Mouse (Mus musculus) ZHBTc4 (cell line): ENCODE measurements around the gene Ubqln1.

ENCODE experiments used
- DNase-seq: peaks from one replicate; pipeline ENCODE4 v3.0.0-alpha.2; 2011; ENCODE audit warnings: low read depth, low spot score

The Ubqln1 gene

DNA sequence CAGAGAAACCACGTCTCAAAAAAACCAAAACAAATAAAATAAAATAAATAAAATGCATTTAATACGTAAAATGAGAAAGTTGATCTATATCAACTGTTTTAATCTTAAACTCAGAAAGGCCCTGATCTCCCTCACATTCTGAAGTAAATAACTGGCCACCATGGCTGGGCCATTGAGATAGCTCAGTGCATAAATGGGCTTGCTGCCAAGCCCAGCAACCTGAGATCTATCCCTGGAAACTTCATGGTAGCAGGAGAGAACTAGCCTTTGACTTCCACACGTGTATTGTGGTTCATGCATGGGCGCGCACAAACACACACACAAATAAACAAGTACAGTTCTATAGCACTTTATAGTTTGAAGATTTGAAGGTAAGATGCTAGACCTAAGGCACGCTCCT is 14.1 kb downstream of the Ubqln1 start:
- DNase-seq: no peak

DNA sequence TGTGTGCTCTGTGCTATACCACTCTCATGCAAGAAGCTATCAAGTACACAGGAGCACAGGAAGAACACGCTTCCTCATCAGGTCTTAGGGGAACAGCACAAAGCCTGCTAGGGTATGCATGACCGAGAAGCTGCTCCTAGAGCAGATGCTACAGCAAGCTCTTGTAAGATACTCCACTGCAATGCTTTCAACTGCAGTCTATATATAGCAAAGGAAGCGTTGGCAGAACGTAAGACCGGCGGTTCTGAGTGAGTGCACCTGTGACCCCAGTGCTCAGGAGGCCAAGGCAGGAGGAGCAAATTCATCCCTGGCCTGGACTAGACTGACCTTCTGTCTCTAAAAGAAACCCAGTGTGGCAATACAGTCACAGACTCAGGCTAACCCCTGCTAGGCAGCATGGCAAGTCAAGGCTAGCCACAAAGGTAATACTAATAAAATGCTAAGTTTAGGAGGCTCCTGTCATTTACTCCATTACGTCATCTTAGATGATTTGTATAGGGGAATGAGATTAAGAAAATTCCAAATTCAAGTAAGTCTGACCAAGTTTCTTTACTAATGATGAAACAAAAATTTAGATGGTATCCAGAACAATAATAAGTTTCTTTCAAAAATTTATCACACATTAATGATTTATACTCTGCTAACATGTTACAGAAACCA is 17.3 kb downstream of the Ubqln1 start:
- no peak for DNase-seq

DNA sequence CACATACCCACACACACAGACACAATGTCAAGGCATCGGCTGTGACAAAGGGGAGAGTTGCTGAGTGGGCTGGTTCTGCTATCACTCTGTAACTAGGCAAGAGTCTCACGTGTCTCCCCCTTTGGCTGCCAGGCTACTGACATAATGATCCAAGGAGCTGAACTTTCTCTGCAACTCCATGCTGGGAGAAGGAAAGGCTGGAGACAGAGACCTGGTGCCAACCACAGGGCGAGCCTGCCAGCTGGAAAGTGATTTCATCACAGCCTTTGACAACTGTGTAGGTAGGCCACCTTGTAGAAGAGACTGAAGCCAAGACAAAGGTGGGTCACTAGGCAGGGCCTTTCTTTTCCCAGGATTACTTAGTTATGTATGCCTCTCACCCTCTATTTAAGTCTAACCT is 18.2 kb downstream of the Ubqln1 start:
- DNase-seq: no peak

DNA sequence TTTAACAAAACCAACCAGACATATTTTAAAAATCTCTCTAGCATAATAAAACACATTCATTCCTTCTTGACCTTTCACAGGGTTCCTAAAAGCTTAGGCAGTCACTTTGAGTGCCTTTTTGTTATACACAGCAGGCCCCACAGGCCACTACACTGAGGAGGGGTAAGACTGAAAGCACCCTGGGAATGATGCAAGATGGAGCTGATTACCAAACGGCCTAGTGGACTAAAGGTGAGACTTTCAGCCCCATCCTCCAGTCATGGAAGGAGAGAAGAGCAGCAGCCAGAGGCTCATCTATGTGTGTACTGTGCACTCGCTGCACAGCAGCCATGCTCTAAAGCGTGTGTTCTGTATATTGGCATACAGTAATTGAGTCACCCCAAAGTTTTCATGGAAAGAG is 20.5 kb downstream of the Ubqln1 start:
- no peak for DNase-seq

DNA sequence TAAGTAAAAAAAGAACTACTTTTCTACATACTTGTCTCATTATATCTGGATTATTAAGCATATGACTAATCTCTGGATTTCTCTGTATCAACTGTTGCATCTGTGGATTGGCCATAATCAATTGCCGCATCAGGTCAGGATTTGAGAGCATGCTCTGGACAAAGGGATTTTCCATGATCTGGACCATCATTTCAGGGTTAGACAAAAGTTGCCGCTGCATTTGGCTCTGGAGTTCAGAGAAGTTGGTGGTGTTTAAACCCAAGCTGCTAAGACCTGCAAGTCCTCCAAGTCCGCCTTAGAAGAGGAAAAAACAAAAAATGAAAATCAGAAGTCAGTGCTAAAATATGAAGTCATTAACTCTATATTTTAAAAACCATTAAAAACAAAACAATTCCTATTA is 22.2 kb downstream of the Ubqln1 start:
- no peak for DNase-seq

DNA sequence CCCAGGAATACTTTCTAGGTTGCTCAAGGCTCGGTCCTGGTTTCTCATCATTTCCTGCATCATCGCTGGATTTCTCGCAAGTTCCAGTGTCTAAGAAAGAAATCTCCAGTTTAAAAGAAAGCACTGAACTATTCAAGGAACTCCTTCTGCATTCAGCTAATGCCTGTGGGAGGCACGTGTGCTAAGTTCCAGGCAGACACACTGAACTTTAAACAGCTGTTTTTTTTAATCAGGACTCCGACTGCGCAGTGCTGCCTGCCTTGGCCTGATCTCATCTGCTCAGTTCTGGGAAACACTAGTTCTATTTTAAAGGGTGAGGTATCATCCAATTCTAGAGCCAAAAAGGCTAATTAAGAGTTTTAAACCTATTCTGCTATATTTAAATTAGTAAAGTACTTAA is 23.3 kb downstream of the Ubqln1 start:
- DNase-seq: no peak

DNA sequence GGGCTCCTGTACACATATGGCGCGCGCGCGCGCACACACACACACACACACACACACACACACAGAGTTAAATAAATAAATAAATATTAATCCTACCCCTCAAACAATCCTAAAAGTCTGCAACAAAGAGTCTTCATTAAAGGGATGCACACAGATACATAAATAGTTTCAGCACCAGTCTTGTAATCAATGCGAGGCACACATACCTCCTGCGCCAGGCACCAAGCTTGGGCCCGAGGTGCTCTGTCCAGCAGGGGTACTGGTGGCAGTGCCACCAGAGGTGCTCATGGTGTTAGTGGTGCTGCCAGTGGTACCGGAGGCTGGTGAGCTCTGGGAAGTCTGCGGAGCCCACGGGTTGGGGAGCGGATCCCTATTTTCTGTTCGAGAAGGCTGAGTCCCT is 23.9 kb downstream of the Ubqln1 start:
- DNase-seq: no peak

DNA sequence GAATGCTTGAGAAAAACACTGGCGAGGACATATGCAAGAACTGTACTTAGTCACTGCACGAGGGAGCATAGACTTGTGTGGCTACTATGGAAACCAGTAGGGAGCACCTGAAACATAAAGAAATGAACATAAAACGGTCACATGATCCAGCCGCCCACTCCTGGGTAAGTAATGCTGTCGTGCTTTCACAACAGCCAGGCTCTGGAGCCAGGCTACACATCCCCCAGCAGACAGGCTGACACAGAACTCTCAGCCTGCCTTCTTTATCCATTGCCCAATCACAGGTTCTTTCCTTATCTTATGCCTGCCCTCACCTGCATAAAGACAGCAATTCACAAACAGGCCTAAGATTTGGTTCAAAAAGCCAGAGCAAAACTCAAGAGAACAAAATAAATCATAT is 26.0 kb downstream of the Ubqln1 start:
- DNase-seq: no peak

DNA sequence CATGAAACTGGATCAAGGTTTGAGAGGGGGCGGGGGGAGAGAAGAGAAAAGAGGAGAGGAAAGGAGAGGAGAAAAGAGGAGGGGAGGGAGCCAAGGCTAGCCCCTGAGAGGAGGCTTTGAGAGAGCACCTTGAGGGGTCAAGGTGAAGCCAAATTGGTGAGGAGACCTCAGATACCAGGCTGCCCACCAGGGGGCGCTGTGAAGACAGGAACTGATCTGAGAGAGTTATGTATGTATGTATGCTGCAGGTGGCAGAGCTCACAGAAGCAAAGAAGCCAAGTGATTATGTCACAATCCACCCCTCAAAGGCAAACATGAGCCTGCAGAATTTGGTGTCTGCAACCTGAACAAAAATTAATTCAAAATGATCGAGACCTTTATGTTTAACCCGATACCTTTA is 27.0 kb downstream of the Ubqln1 start:
- DNase-seq: peak; percentile 88

DNA sequence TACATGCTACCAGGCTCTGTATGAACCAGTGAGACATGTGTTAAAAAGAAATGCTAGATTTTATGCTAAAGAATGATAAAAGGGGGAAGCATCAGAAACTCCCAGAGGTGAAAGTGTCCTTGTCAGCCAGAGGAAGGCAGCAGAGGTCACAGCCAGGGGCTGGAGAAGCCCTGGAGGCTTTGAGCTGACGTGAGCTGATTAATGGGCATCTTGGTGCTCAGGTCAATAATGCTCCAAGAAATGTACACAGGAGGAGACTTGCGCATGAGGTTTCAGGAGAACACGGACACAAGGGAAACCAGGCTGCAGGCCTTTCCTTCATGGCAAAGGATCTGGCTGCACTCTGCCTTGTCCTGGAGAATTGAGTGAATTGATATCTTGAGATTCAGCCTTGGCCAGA is 27.7 kb downstream of the Ubqln1 start:
- no peak for DNase-seq

DNA sequence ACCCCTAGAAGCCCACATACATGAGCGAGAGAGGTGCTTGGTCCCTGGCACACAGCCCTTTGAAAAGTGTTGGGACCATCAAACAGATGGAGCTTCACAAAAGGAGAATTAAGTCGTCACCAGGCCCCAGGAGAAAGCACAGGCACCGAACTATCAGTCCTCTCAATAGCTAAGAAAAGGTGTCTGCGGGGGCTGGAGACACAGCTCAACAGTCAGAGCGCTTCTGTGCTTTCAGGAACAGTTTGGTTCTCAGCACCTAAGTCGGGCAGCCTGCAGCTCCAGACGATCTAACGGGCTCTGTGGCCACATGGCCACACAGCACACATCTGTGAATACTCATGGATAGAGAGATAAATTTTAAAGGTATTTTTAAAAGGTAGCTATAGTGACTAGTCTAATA is 29.2 kb downstream of the Ubqln1 start:
- no peak for DNase-seq

DNA sequence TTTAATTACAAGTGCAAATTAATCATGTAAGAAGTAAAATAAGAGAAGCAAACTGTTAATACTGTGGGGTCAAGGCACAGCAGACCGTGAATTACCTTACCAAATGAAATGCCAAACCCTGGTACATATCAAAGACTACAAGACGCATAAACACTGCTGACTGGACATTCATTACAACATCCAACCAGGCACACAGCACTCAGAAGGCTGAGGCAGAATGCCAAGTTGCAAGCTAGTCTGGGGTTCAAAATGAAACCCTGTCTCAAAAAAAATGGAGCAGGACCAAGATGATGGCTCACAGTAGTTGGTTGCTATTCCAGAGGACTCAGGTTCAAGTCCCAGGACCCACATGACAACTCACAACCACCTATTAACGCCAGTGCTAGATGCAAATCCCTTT is 31.3 kb downstream of the Ubqln1 start:
- DNase-seq: no peak

DNA sequence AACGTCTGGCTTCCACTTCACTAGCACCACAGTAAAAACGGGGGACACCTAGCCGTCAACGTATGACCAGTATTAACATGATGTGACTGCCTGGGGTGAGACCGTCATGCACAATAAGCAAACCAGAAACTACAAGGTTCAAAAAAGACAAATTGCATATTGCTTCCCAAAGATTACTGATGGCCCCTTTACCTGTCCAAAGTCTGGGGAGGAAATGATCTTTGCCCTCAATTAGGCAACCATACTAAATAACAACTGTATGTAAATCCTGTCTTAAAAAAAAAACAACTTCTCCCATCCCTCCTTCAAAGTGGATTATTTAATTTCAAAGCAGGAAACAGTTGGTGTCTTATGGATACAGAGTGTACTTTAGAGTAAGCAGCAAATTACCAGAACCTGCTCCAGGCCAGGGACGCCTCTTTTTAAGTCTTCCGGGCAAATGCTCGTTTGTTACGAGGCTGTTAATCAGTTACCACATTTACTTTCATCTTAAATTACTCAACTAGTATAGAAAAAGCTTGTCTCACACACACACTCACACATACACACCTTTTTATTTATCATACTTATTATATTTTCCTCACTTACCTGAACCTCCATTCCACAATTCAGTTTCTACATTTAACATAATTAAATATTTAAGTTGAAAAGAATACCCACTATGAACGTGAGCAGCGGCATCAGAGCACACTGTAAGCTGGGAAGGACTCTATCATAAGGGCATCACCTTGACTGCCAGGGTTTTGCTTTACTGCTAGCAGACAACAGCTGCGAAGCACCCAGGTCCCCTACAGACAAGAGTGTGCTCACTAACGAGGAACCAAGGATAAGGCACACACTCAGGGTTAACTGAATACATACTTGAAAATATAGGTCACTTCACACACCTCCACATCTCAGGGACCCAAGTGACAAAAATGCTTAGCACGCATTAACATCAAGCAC is 33.6 kb downstream of the Ubqln1 start:
- no peak for DNase-seq

DNA sequence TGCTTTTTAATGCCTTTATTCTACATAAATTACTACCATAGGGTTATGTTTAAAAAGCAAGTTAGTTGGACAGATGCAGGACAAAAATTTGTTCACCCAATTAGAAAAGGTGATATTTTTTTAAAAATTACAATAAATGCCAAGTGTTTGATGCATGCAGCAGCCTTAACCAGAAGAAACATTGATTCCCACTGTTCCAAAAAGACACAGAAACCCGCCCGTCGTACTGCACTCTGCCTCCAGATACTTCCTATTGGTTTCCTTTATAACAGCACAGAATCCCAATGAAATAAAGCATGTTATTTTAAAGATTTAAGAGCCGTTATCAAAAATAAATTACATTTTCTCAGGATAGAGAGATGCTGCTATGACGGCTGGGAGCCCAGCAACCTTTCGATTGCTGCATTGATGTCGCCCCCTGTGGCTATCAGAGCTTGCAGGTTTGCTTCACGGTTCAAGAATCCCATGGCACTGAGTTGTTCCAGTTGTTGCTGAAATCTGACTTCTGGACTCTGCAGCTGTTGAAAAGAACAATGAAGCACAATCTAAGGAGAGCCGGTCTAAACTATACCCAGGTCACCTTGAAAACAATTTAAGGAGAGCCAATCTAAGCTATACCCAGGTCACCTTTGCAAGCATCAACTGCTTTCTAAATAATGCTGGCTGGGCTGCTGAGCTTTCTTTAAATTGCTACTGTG is 37.8 kb downstream of the Ubqln1 start:
- peak; percentile 78 for DNase-seq

DNA sequence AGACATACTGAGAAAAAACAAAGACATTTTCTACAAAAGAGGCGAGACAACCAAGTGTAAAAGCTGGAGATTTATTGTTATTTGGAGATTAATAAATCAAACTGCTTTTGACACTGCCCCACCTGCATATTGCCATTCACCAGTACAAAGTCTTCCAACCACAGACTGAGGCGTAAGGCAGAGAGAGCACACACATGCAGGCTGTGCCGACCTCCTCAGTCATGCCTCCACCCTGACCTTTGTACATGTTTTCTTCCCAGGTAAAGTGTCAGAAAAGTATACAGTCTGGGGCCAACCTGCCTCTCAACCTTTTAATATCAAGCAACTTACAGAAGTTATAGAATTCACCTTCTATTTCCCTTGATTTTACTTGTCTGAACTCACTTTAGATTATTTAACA is 39.3 kb downstream of the Ubqln1 start:
- no peak for DNase-seq

DNA sequence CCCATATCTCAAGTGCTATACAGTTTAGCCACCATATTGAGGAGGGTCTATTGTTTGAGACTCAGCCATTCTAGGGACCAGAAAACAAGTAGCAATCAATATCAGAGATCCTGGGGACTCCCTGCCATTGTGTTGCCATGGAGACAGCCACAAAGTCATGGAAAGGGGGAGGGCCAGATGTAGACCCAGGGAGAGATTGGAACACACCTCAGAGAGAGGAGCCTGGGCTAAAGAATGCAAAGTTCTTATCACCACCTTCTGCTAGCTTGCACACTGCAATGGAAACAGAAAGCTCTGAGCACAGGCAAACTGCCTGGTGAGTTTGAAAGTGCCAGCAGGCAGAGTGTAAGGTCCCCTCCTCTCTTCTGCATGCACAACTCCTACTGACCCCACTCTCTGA is 47.3 kb downstream of the Ubqln1 start:
- DNase-seq: no peak

DNA sequence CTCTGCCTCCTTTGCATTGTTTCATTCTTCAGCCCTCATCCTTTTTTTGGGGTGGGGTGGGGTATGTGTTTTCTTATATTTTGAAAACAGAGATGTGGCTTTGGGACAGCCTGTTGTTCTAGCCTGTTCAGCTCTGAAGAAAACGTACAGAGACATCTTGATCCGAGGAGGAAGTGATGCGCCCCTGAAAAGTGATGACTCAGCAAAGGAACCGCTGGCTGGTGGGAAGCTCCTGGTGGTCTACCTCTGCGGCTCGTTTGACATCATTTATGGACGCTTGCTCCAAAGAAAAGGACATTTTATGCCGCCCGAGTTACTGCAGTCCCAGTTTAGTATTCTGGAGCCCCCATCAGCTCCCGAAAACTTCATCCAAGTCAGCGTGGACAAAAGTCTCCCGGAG is 52.1 kb downstream of the Ubqln1 start:
- DNase-seq: no peak

DNA sequence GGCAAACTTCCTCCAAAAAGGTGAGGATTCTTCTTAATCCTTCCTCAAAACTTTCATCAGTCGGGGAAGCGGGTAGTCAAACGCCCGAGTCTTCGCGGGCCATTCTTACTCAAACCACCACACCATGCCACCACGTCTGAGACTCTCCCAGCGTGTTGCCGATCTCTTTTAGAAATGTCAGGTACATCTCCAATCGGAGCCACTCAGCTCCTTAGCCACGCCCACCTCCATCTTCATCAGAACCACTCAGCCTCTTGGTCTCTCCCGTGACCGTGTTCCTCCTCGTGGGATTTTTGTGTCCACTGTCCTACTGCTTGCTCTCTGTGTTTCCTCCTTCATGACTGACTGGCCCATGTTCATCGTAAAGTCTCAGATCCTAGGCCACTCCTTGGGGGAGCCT is 54.7 kb downstream of the Ubqln1 start:
- no peak for DNase-seq

DNA sequence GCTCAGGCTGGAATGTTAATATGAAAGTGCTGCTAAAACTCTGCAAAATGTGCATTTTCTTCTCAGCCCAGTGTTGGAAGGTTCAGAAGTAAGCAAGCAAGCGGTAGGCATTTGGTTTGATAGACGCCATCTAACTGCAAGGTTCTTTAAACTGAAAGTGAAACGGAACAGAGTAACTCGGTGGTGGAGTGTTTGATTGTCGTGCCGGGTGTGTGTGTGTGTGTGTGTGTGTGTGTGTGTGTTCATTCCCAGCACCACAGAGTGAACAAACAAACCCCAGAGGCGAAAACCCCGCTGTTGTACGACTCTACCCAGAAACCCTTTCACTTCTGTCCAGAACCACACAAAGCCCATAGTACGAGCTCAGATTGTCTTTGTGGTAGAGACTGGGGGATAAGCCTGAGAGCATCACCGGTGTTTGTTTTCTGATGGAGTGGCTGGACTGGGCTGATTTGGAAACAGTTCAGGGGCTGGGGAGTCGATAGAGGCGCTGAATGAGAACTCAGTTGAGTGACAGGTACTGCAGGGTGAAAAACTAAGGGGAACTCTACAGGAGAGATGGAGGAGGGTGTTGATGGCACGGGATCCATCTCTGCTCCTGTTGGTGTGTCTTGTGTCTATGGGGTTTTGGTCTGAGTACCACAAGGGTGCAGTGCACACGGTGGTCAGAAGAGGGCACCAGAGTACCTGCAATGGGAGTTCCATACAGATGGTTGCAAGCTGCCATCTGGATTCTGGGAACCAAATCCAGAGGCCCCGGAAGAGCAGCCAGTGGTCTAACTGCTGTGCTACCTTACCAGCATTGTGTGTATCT is 57.1 kb downstream of the Ubqln1 start:
- DNase-seq: peak; percentile 95

DNA sequence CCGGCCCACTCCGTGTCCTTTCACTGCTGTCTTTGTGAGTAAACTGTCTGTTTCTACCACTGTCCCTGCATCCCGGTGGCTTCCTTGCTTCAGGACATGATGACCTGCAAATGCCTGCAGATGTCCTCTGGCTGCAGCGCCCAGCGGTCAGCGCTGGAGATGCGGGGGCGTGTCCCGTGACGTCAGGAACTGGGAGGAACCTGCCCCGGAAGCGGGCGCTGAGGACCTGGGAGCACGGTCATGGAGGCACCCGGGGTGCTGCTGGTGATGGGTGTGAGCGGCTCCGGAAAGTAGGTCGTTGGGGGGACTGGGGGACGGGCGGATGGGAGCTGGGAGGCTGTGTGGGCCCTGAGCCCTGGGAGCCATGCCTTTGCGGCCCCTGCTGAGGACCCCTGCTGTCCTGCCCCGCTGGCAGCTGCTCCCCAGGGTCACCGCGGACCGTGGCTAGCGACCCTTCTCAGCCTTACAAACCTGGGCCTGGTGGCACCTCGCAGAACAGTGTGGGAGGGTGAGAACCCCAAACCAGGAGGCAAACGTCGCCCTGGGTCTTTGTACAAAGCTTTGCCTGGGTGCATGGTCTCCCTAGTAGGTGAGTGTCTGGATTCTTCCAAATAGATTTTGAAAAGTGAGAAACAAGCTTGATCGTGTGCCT is 57.9 kb downstream of the Ubqln1 start, which contains the start of gene Idnk:
Gene Idnk (plus strand): TSS at position 203 of the 652 bp plus-strand sequence.
- peak; percentile 73 for DNase-seq

DNA sequence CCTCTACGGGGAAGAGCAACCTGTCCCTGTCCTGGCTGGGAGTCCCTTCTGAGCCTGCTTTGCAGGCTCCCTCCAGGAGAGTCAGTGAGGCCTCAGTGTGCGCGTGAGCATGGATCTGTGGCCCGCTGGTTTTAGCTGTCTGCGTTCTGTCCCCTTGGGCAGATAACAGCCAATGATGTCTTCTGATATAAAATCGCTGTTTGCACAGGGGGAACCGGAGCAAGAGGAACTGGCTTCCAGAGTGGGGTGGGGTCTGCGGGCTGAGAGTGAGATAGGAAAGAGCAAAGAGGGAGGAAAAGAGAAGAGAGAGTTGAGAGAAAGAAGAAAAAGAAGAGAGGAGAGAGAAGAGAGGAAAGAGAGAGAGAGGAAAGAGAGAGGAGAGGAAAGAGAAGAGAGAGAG is 58.4 kb downstream of the Ubqln1 start:
- no peak for DNase-seq
